Mouse (Mus musculus) kidney, embryonic 16.5 days (tissue): ENCODE data around the gene Zfp648. TPM values are rescaled to one million over a fixed set of nuclear protein-coding genes. Genes with fewer than 3 reads are reported as not detected.
A peak's percentile ranks its signal among the peaks of the same experiment; 100 is the strongest.

Experiments
- ATAC-seq: fragments of 200-750 bp; cut with Nextera tagmentation; 2 replicates; pipeline ENCODE4 v1.8.0; 2017; ENCODE audit warnings: moderate TSS enrichment; ENCODE audit not compliant: low FRiP score, low TSS enrichment
- H3K27ac ChIP-seq: fragments of 300-500 bp; sonication (generic); 2 replicates; pipeline ENCODE4 v1.5.1; 2014; ENCODE audit warnings: low read length
- H3K27me3 ChIP-seq: fragments of 300-500 bp; sonication (generic); 2 replicates; pipeline ENCODE4 v1.6.1; 2014; ENCODE audit warnings: low read length, control low read depth, mixed read lengths; ENCODE audit not compliant: insufficient read depth
- H3K36me3 ChIP-seq: fragments of 300-500 bp; sonication (generic); 2 replicates; pipeline ENCODE4 v1.6.1; 2014; ENCODE audit warnings: low read length, control low read depth, mixed read lengths; ENCODE audit not compliant: insufficient read depth
- H3K4me1 ChIP-seq: fragments of 300-500 bp; sonication (generic); 2 replicates; pipeline ENCODE4 v1.6.1; 2014; ENCODE audit warnings: low read length, control low read depth, mixed read lengths; ENCODE audit not compliant: insufficient read depth
- H3K4me2 ChIP-seq: fragments of 300-500 bp; sonication (generic); replicated peaks from 2 replicates; pipeline ENCODE4 v1.6.1; 2014; ENCODE audit warnings: low read depth, low read length
- H3K4me3 ChIP-seq: fragments of 300-500 bp; sonication (generic); 2 replicates; pipeline ENCODE4 v1.5.1; 2014; ENCODE audit warnings: mild to moderate bottlenecking, low read length
- H3K9ac ChIP-seq: fragments of 300-500 bp; sonication (generic); replicated peaks from 2 replicates; pipeline ENCODE4 v1.6.1; 2014; ENCODE audit warnings: low read length
- H3K9me3 ChIP-seq: fragments of 300-500 bp; sonication (generic); 2 replicates; pipeline ENCODE4 v1.6.1; 2016; ENCODE audit warnings: low read length, control low read depth
- WGBS: fragments of 180-500 bp; shearing (Covaris S2); extraction: QIAGEN DNeasy Blood & Tissue Kit; methylation state at CpG from one replicate; pipeline ENCODE4 v1.1.7; 2014; 5-methylcytosine and 5-hydroxymethylcytosine counted together
- polyA plus RNA-seq: library from polyadenylated mRNA; unstranded; fragments of >200 nt; fragmentation: Nextera tagmentation; extraction: Ambion mirVana; gene quantifications from 2 replicates; pipeline ENCODE4 v1.2.1, GENCODE M21; 2015

The Zfp648 gene
- 0.30 and 0.51 TPM in 2 replicates for polyA plus RNA-seq

GRCm38 (mm10) chr1:154200955-154201722, at the start of gene Zfp648:
Zfp648 (plus strand) TSS chr1:154201187.
- no peak within 1 kb of the TSS for H3K27ac ChIP-seq
- no peak within 1 kb of the TSS for H3K4me3 ChIP-seq
- WGBS: 39% methylated on average over 14 of the region's 14 CpGs
- peak; percentile 66; the same call in 1 of the 2 replicates for ATAC-seq
- H3K27me3 ChIP-seq: peaks cover 32% of the 10 kb centered on the region
- peaks cover 12% of the 10 kb centered on the region for H3K4me1 ChIP-seq
- no peak within 1 kb of the TSS for H3K4me2 ChIP-seq
- no peaks in the 10 kb centered on the region for H3K9me3 ChIP-seq
- H3K9ac ChIP-seq: no peak within 1 kb of the TSS
- H3K36me3 ChIP-seq: no peaks in the 10 kb centered on the region

- no peak overlapping the region for H3K27ac ChIP-seq
- WGBS: 94% methylated on average over 1 of the region's 1 CpGs
- no peak overlapping the region for H3K9ac ChIP-seq
- ATAC-seq: no peak
- no peaks in the 10 kb centered on the region for H3K9me3 ChIP-seq
- H3K4me1 ChIP-seq: peaks cover 21% of the 10 kb centered on the region
- H3K36me3 ChIP-seq: no peaks in the 10 kb centered on the region
- H3K4me2 ChIP-seq: no peak overlapping the region
- no peaks in the 10 kb centered on the region for H3K27me3 ChIP-seq
- no peak overlapping the region for H3K4me3 ChIP-seq
Observed at GRCm38 (mm10) chr1:154152539-154152938, 48.4 kb upstream of the Zfp648 start.

DNA sequence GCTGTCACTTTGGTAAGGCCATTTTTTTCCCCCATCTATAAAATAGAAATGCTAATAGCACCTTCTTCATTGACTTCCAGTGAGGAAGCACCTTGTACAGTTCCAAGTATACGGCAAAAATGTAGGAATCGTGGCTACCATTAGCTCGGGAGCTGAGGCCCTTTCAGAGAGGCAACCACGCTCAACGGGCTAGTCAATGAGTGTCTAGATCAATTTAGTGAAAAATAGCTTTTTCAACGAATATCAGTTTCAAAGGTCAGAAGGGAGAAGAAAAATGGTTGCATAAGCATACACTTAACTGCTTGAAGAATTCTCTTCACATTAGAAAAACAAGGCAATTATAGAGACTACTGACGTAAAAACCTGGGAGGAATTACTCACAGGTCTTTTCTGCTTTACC, 47.2 kb upstream of the Zfp648 start:
- peaks cover 18% of the 10 kb centered on the region for H3K4me1 ChIP-seq
- ATAC-seq: no peak
- 80% methylated on average over 7 of the region's 7 CpGs for WGBS
- H3K27me3 ChIP-seq: no peaks in the 10 kb centered on the region
- no peak overlapping the region for H3K4me3 ChIP-seq
- H3K9me3 ChIP-seq: no peaks in the 10 kb centered on the region
- no peak overlapping the region for H3K27ac ChIP-seq
- H3K4me2 ChIP-seq: no peak overlapping the region
- no peak overlapping the region for H3K9ac ChIP-seq
- H3K36me3 ChIP-seq: no peaks in the 10 kb centered on the region

GRCm38 (mm10) chr1:154156177-154157062, 44.6 kb upstream of the Zfp648 start:
- no peak overlapping the region for H3K9ac ChIP-seq
- H3K4me3 ChIP-seq: no peak overlapping the region
- H3K27ac ChIP-seq: no peak overlapping the region
- no peaks in the 10 kb centered on the region for H3K36me3 ChIP-seq
- H3K9me3 ChIP-seq: no peaks in the 10 kb centered on the region
- no peaks in the 10 kb centered on the region for H3K4me1 ChIP-seq
- 65% methylated on average over 14 of the region's 14 CpGs for WGBS
- H3K27me3 ChIP-seq: no peaks in the 10 kb centered on the region
- no peak for ATAC-seq
- H3K4me2 ChIP-seq: no peak overlapping the region

- Histone ChIP-seq H3K4me1 (no peaks in the 10 kb centered on the region), H3K4me3 (no peak overlapping the region), H3K36me3 (no peaks in the 10 kb centered on the region), H3K27me3 (no peaks in the 10 kb centered on the region), H3K4me2 (no peak overlapping the region), H3K27ac (no peak overlapping the region), H3K9me3 (no peaks in the 10 kb centered on the region), H3K9ac (no peak overlapping the region)
- 69% methylated on average over 4 of the region's 4 CpGs for WGBS
- no peak for ATAC-seq
Observed at GRCm38 (mm10) chr1:154157131-154157530, 43.9 kb upstream of the Zfp648 start.

DNA sequence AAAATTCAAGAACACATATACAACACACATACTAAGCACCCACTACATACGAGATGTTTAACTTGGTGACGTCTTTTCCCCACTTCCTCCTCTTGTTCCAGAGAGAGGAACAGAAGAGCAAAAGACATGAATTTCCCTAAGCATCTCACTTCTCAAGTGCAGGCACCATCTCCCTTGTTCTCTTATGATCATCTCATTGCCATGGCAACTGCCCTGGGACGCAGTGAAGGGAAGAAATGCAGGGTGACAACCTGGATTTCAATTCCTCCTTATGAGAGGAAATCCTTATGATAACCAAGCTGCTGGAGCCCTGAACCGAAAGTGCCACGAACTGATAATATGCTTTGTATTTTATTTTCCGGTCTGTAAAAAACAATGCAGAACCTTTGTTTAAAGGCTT, 33.3 kb upstream of the Zfp648 start:
- 85% methylated on average over 6 of the region's 6 CpGs for WGBS
- no peak overlapping the region for H3K4me2 ChIP-seq
- H3K36me3 ChIP-seq: no peaks in the 10 kb centered on the region

GRCm38 (mm10) chr1:154175334-154175733, 25.7 kb upstream of the Zfp648 start:
- H3K27me3 ChIP-seq: no peaks in the 10 kb centered on the region
- no peak overlapping the region for H3K9ac ChIP-seq
- no peak overlapping the region for H3K27ac ChIP-seq
- H3K4me1 ChIP-seq: no peaks in the 10 kb centered on the region
- ATAC-seq: no peak
- 84% methylated on average over 6 of the region's 6 CpGs for WGBS
- H3K4me2 ChIP-seq: no peak overlapping the region
- no peaks in the 10 kb centered on the region for H3K9me3 ChIP-seq
- H3K36me3 ChIP-seq: no peaks in the 10 kb centered on the region
- no peak overlapping the region for H3K4me3 ChIP-seq

More for the DNA sequence above, 33.3 kb upstream of the Zfp648 start:
- Histone ChIP-seq H3K27me3 (no peaks in the 10 kb centered on the region), H3K9ac (no peak overlapping the region), H3K27ac (no peak overlapping the region), H3K4me3 (no peak overlapping the region), H3K9me3 (no peaks in the 10 kb centered on the region), H3K4me1 (no peaks in the 10 kb centered on the region)
- ATAC-seq: no peak

DNA sequence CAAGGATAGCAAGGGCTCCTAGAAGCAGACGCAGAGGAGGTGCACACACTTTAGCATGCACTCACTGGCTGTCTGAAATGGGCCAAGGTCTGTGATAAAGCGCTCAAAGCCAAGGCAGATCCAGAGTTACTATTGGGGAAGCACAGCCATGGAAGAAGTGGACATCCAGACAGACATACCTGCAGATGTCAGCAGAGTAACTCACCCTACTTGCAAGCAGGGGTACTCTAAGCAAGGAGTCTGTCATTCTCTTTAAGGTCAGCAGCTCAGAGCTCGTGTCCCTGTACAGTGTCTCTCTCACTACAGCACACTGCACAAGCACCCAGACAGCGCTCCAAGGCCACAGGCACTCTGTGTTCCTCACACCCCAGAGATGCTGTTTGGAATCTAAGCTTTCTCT, 23.2 kb upstream of the Zfp648 start:
- no peaks in the 10 kb centered on the region for H3K27me3 ChIP-seq

DNA sequence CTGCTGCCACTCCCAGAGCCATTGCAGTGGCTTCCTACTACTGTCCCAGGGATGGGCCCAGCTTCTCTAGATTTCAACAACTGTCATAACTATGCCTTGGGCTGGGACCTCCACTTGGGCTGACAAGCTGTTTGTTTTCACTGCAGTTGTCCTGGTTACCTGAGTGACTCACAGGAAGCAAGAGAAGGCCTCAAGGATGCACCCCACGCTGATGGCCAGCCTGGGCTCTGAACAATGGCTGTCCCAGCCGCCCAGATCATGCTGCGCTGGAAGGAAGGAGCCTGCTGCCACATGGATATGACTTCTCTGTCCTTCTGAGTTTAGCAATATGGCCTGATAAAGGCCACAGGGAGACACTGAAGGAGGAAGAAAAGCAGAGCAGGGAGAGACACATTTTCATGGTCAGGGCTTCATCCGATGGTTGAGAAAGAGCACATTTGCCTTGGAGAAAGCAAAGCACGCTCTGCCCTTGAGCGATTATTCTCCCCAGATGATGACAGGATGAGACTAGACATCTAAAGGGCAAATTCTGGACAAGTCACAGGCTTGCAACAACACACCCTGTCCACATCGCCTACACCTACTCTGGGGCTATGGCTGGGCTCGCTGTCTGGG, 22.3 kb upstream of the Zfp648 start:
- Histone ChIP-seq H3K27ac (no peak overlapping the region), H3K27me3 (no peaks in the 10 kb centered on the region), H3K9ac (no peak overlapping the region), H3K4me3 (no peak overlapping the region), H3K9me3 (no peaks in the 10 kb centered on the region), H3K4me1 (peaks cover 9% of the 10 kb centered on the region; the same call in 1 of the 2 replicates), H3K36me3 (no peaks in the 10 kb centered on the region), H3K4me2 (no peak overlapping the region)
- WGBS: 90% methylated on average over 8 of the region's 8 CpGs
- no peak for ATAC-seq

More for the DNA sequence above, 23.2 kb upstream of the Zfp648 start:
- Histone ChIP-seq H3K4me3 (no peak overlapping the region), H3K9ac (no peak overlapping the region), H3K4me1 (0 out of 2 replicates have a peak, but pooled peaks cover 3% of the 10 kb centered on the region), H3K36me3 (no peaks in the 10 kb centered on the region), H3K4me2 (no peak overlapping the region), H3K9me3 (no peaks in the 10 kb centered on the region), H3K27ac (no peak overlapping the region)
- WGBS: 81% methylated on average over 4 of the region's 4 CpGs
- ATAC-seq: no peak
